Mouse (Mus musculus) heart, postnatal 36 days (tissue): Measurements from ENCODE around the gene Coq4. TPM values are rescaled to one million over a fixed set of nuclear protein-coding genes. Genes with fewer than 3 reads are reported as not detected.

Experiments used
- DNase-seq, 2 experiments: peaks; one replicate each; pipeline ENCODE4 v3.0.0; 2021 to 2022
- intact Hi-C: fragments of 180-260 bp; cut with DNase I; formaldehyde crosslinking; loops from one replicate; pipeline ENCODE4 v1.15.1; 2025
- microRNA-seq, 2 experiments: library from miRNA; unstranded; fragments of <30 nt; microRNA quantifications; one replicate each; pipeline ENCODE4 v1.2.0; 2021; ENCODE audit warnings: borderline number of aligned reads in 2 of 2
- total RNA-seq, 2 experiments: library from RNA; stranded (reverse); gene quantifications; 2 replicates each; pipeline ENCODE4 v1.2.3; 2021

The Coq4 gene
- total RNA-seq, 2 experiments from 2014 or later: 20.2 to 24.3 TPM

- DNase-seq: no peak
- intact Hi-C loops: no loop called here
Measured at GRCm38 (mm10) chr2:29844661-29845060, 57.4 kb downstream of the Coq4 start.

GRCm38 (mm10) chr2:29845636-29846035, 58.3 kb downstream of the Coq4 start:
- DNase-seq: no peak
- intact Hi-C loops: no loop called here

- no peak for DNase-seq
- intact Hi-C loops: no loop called here
Measured at GRCm38 (mm10) chr2:29846061-29846853, 59.0 kb downstream of the Coq4 start.

GRCm38 (mm10) chr2:29846911-29847310, 59.6 kb downstream of the Coq4 start:
- intact Hi-C loops: no loop called here

More at GRCm38 (mm10) chr2:29846911-29847310, 59.6 kb downstream of the Coq4 start:
- DNase-seq: no peak

Small RNA genes lying within 50 kb of the gene (microRNA-seq; reads per million reads assigned to microRNA genes)
- gene Mir219a-2: 0 reads per million in 2 experiments
- gene Mir219b: 0 reads per million in 2 experiments

Other genes with a start within 250 kb of the Coq4 start
- 10 to 100 TPM; 97.6 to 98.6 TPM for gene Rapgef1, start 167.8 kb upstream of the Coq4 start, total RNA-seq
- gene Gm13420, start 35.8 kb upstream of the Coq4 start, total RNA-seq: not detected
- gene Gm13547, start 28.2 kb upstream of the Coq4 start, total RNA-seq: not detected
- gene Trub2, start 1.0 kb downstream of the Coq4 start, total RNA-seq: 10 to 100 TPM; 32.5 to 33.1 TPM
- gene Slc27a4, start 15.1 kb downstream of the Coq4 start, total RNA-seq: 10 to 100 TPM; 16.2 to 19.3 TPM
- gene Urm1, start 32.6 kb downstream of the Coq4 start, total RNA-seq: 10 to 100 TPM; 30.4 to 34.2 TPM
- 1 to 10 TPM; 4.4 to 4.9 TPM for gene Cercam, start 81.7 kb downstream of the Coq4 start, total RNA-seq
- gene Odf2, start 101.7 kb downstream of the Coq4 start, total RNA-seq: 10 to 100 TPM; 24.0 to 29.7 TPM
- 10 to 100 TPM; 22.5 to 26.8 TPM for gene Gle1, start 147.9 kb downstream of the Coq4 start, total RNA-seq
- gene Sptan1, start 178.1 kb downstream of the Coq4 start, total RNA-seq: 100 to 1,000 TPM; 193 to 213 TPM